Mouse (Mus musculus) megakaryocyte, embryonic 14.5 days (primary cell): ENCODE results near the gene Tgfbr3l.

Experiments used
- FLI1 ChIP-seq: IDR thresholded peaks from 2 replicates; pipeline ENCODE4 v1.6.1; 2012; ENCODE audit warnings: low read length, inconsistent platforms, mixed read lengths
- GATA1 ChIP-seq: IDR thresholded peaks from 3 replicates; pipeline ENCODE4 v1.6.1; 2012; ENCODE audit warnings: mixed read lengths, low read length, inconsistent platforms, borderline replicate concordance

GRCm38 (mm10) chr8:4227919-4228318 lies 20.1 kb upstream of the Tgfbr3l start:
- TF ChIP-seq GATA1 (no peak), FLI1 (no peak)
